Mouse (Mus musculus): Measurements from ENCODE around the gene Bcl3. TPM values are rescaled to one million over a fixed set of nuclear protein-coding genes. Genes with fewer than 3 reads are reported as not detected.
A peak's percentile ranks its signal among the peaks of the same experiment; 100 is the strongest.
"Not testable (repeated sequence)": the region's sequence is repeated elsewhere in the genome, so short reads cannot be mapped to it uniquely, and the experiment has no call there.

Bcl3 gene
- polyA plus RNA-seq, 1 experiment from 2014 or later = 4.7 TPM

GRCm38 (mm10) chr7:19800764-19801163 lies 21.8 kb downstream of the Bcl3 start:
- Histone ChIP-seq H3K36me3 (replicated peaks) (no peaks in the 10 kb centered on the region), H3K27ac (replicated peaks) (no peak overlapping the region), H3K4me2 (no peak overlapping the region), H3K9me3 (replicated peaks) (no peaks in the 10 kb centered on the region), H3K4me1 (replicated peaks) (0 out of 2 replicates have a peak, but pooled peaks cover 9% of the 10 kb centered on the region), H3K27me3 (peaks cover 16% of the 10 kb centered on the region), H3K9ac (no peak overlapping the region), H3K4me3 (replicated peaks) (no peak overlapping the region)
- ATAC-seq (ENCODE audit: insufficient read depth) = no peak
- WGBS (ENCODE audit: insufficient replicate concordance) = 18% methylated on average over 2 of the region's 2 CpGs

- Histone ChIP-seq H3K27ac (replicated peaks) (no peak within 1 kb of the TSS), H3K9ac (no peak within 1 kb of the TSS)
- ATAC-seq (ENCODE audit: insufficient read depth) = peak; percentile 75
Measured at GRCm38 (mm10) chr7:19796697-19797588, 25.6 kb downstream of the Bcl3 start, which contains the start of gene Cblc. Cblc (minus strand) TSS chr7:19796809.

GRCm38 (mm10) chr7:19796254-19796653 lies 26.3 kb downstream of the Bcl3 start:
- no peaks in the 10 kb centered on the region for H3K36me3 ChIP-seq (replicated peaks)
- 14% methylated on average over 18 of the region's 18 CpGs for WGBS (ENCODE audit: insufficient replicate concordance)
- H3K4me2 ChIP-seq = peak overlapping the region; percentile 57
- H3K4me3 ChIP-seq (replicated peaks) = peak overlapping the region; percentile 42
- H3K9ac ChIP-seq = no peak overlapping the region
- no peaks in the 10 kb centered on the region for H3K9me3 ChIP-seq (replicated peaks)
- H3K4me1 ChIP-seq (replicated peaks) = 0 out of 2 replicates have a peak, but pooled peaks cover 8% of the 10 kb centered on the region
- no peak for ATAC-seq (ENCODE audit: insufficient read depth)
- no peak overlapping the region for H3K27ac ChIP-seq (replicated peaks)
- H3K27me3 ChIP-seq = peaks cover 26% of the 10 kb centered on the region

More at GRCm38 (mm10) chr7:19796697-19797588, 25.6 kb downstream of the Bcl3 start, which contains the start of gene Cblc:
- H3K27me3 ChIP-seq = peaks cover 23% of the 10 kb centered on the region
- WGBS (ENCODE audit: insufficient replicate concordance) = 3% methylated on average over 32 of the region's 32 CpGs
- no peaks in the 10 kb centered on the region for H3K36me3 ChIP-seq (replicated peaks)
- no peaks in the 10 kb centered on the region for H3K9me3 ChIP-seq (replicated peaks)
- H3K4me1 ChIP-seq (replicated peaks) = 0 out of 2 replicates have a peak, but pooled peaks cover 8% of the 10 kb centered on the region
- H3K4me2 ChIP-seq = peak within 1 kb of the TSS; percentile 57
- H3K4me3 ChIP-seq (replicated peaks) = peak within 1 kb of the TSS; percentile 42

GRCm38 (mm10) chr7:19795236-19795635 lies 27.3 kb downstream of the Bcl3 start:
- H3K4me1 ChIP-seq (replicated peaks) = peaks cover 15% of the 10 kb centered on the region; the same call in 1 of the 2 replicates
- no peak overlapping the region for H3K27ac ChIP-seq (replicated peaks)
- no peak overlapping the region for H3K4me2 ChIP-seq
- ATAC-seq (ENCODE audit: insufficient read depth) = no peak
- no peaks in the 10 kb centered on the region for H3K36me3 ChIP-seq (replicated peaks)
- peaks cover 35% of the 10 kb centered on the region for H3K27me3 ChIP-seq
- H3K9ac ChIP-seq = no peak overlapping the region
- H3K4me3 ChIP-seq (replicated peaks) = no peak overlapping the region
- WGBS (ENCODE audit: insufficient replicate concordance) = 64% methylated on average over 2 of the region's 2 CpGs
- H3K9me3 ChIP-seq (replicated peaks) = no peaks in the 10 kb centered on the region

GRCm38 (mm10) chr7:19792701-19793630 lies 29.6 kb downstream of the Bcl3 start:
- no peak overlapping the region; the same call in 1 of the 2 replicates for H3K27ac ChIP-seq (replicated peaks)
- H3K4me2 ChIP-seq = no peak overlapping the region
- 66% methylated on average over 19 of the region's 19 CpGs for WGBS (ENCODE audit: insufficient replicate concordance)

GRCm38 (mm10) chr7:19791504-19791903 lies 31.1 kb downstream of the Bcl3 start:
- ATAC-seq (ENCODE audit: insufficient read depth); H3K36me3 ChIP-seq (replicated peaks); H3K9me3 ChIP-seq (replicated peaks); H3K4me2 ChIP-seq; H3K4me3 ChIP-seq (replicated peaks); H3K27ac ChIP-seq (replicated peaks); H3K9ac ChIP-seq: not testable (repeated sequence)
- Histone ChIP-seq H3K27me3 (peaks cover 36% of the 10 kb centered on the region), H3K4me1 (replicated peaks) (peaks cover 22% of the 10 kb centered on the region; the same call in 1 of the 2 replicates)
- 66% methylated on average over 2 of the region's 2 CpGs for WGBS (ENCODE audit: insufficient replicate concordance)

More at GRCm38 (mm10) chr7:19792701-19793630, 29.6 kb downstream of the Bcl3 start:
- no peak for ATAC-seq (ENCODE audit: insufficient read depth)
- no peaks in the 10 kb centered on the region for H3K9me3 ChIP-seq (replicated peaks)
- peaks cover 22% of the 10 kb centered on the region; the same call in 1 of the 2 replicates for H3K4me1 ChIP-seq (replicated peaks)
- peaks cover 45% of the 10 kb centered on the region for H3K27me3 ChIP-seq
- no peaks in the 10 kb centered on the region for H3K36me3 ChIP-seq (replicated peaks)
- H3K4me3 ChIP-seq (replicated peaks) = no peak overlapping the region
- no peak overlapping the region for H3K9ac ChIP-seq

GRCm38 (mm10) chr7:19789904-19790347 lies 32.6 kb downstream of the Bcl3 start:
- H3K36me3 ChIP-seq (replicated peaks) = no peaks in the 10 kb centered on the region

GRCm38 (mm10) chr7:19785874-19786458 lies 36.6 kb downstream of the Bcl3 start:
- Histone ChIP-seq H3K27ac (replicated peaks) (no peak overlapping the region), H3K27me3 (peaks cover 18% of the 10 kb centered on the region; the same call in 1 of the 2 replicates), H3K9ac (no peak overlapping the region), H3K4me2 (no peak overlapping the region), H3K36me3 (replicated peaks) (no peaks in the 10 kb centered on the region), H3K4me3 (replicated peaks) (no peak overlapping the region), H3K9me3 (replicated peaks) (no peaks in the 10 kb centered on the region), H3K4me1 (replicated peaks) (peaks cover 39% of the 10 kb centered on the region)
- WGBS (ENCODE audit: insufficient replicate concordance) = 32% methylated on average over 12 of the region's 12 CpGs
- no peak for ATAC-seq (ENCODE audit: insufficient read depth)

More at GRCm38 (mm10) chr7:19789904-19790347, 32.6 kb downstream of the Bcl3 start:
- peak overlapping the region; percentile 37 for H3K4me3 ChIP-seq (replicated peaks)
- no peak overlapping the region for H3K27ac ChIP-seq (replicated peaks)
- no peak overlapping the region for H3K9ac ChIP-seq
- no peaks in the 10 kb centered on the region for H3K9me3 ChIP-seq (replicated peaks)
- peak overlapping the region; percentile 67 for H3K4me2 ChIP-seq
- ATAC-seq (ENCODE audit: insufficient read depth) = peak; percentile 6; the same call in 1 of the 2 replicates
- 2% methylated on average over 19 of the region's 19 CpGs for WGBS (ENCODE audit: insufficient replicate concordance)
- peaks cover 31% of the 10 kb centered on the region for H3K4me1 ChIP-seq (replicated peaks)
- H3K27me3 ChIP-seq = peaks cover 23% of the 10 kb centered on the region; the same call in 1 of the 2 replicates

GRCm38 (mm10) chr7:19784764-19785535 lies 37.6 kb downstream of the Bcl3 start:
- ATAC-seq (ENCODE audit: insufficient read depth) = peak; percentile 55
- Histone ChIP-seq H3K9me3 (replicated peaks) (no peaks in the 10 kb centered on the region), H3K27me3 (peaks cover 9% of the 10 kb centered on the region; the same call in 1 of the 2 replicates), H3K4me2 (no peak overlapping the region), H3K4me1 (replicated peaks) (peaks cover 30% of the 10 kb centered on the region), H3K4me3 (replicated peaks) (no peak overlapping the region), H3K36me3 (replicated peaks) (no peaks in the 10 kb centered on the region), H3K27ac (replicated peaks) (no peak overlapping the region), H3K9ac (no peak overlapping the region)
- 24% methylated on average over 11 of the region's 11 CpGs for WGBS (ENCODE audit: insufficient replicate concordance)

All from liver, embryonic 15.5 days (tissue).